Mouse (Mus musculus): ENCODE measurements at regions not wholly inside any gene's neighbourhood (a gene's known extent, or its start where the extent isn't known, plus 50 kb on each side); places are given as distances from the start of the nearest gene placed in this dataset.

GRCm38 (mm10) chr14:24833211-24833610 is 346.3 kb downstream of the Rps24 start:
- DNase-seq, result no peak

DNA sequence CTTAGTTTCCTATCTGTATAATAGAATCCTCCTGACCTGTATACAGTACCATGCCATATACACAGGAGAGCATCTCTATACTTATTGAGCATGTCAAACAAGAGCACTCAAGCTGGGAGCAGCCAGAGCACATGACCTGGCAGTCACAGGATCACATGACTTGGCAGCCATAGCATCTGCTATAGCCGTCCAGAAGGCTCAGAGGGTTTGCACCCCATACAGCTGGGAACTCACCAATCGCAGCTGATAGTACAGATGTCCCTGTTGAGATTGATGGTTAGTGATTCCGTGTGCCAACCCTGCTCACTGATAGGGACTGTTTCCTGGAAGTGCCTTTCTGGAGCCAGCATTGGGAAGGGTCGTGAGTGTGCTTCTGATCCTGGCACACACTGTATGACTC is 351.3 kb downstream of the Rps24 start:
- no peak for DNase-seq

DNA sequence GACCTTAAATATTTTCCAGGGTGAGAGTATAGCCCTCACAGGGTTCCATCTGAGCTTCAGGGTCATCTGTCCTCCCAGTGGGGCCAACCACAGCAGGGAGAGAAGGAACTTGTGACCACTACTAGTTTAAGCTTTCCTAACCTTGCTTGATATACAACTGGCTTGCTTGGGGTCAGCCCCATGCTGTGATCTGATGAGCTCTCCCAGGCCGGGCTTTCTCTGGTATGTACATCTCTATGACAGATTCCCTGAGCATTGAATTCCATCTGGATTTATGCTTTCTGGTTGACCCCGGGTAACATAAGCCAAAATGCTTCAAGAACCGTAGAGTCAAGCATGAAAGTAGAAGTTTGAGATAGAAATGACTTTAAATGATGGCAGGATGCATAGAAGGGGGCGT is 352.1 kb downstream of the Rps24 start:
- no peak for DNase-seq

DNA sequence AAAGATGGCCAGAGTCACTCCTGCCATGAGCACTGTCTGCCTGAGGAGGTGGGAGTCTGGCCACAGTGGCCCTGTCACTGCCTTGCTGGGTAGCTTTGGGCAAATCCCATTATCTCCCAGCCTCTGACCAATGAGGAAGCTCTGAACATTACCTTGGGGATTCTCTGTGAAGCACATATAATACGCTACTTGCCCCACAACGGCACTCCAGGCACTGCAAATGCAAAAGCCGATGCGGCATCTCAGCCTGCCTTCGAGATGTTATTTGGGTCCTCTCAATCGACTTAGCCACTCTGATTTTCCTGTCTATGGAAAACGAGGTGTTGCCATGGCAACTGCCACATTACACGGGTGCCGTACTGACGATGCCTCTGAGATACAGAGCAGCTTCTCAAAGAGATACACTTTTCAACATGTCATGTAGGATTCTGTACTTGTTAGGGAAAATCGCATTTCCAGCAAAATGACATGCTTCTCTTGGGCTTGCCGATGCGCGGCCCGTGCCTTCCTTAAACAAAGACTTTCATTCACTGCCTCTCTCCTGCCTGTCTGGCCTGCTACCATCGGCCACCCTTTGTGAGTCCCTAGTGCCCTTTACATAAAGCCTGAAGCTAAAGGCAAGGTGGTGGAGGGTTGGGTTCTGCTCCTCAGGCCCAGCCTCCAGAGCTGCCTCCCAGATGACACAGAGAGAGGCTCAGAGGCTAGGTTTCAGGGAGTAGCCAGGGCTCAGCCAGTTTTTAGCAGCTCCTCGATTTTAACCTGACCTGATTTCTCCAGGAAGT is 355.0 kb downstream of the Rps24 start:
- no peak for DNase-seq

GRCm38 (mm10) chr14:24843626-24844025 is 356.7 kb downstream of the Rps24 start:
- DNase-seq, result no peak

- DNase-seq, result no peak
Observed at GRCm38 (mm10) chr14:24850491-24850890, 363.6 kb downstream of the Rps24 start.

- DNase-seq, result no peak
Observed at GRCm38 (mm10) chr14:24854459-24854858, 367.5 kb downstream of the Rps24 start.

DNA sequence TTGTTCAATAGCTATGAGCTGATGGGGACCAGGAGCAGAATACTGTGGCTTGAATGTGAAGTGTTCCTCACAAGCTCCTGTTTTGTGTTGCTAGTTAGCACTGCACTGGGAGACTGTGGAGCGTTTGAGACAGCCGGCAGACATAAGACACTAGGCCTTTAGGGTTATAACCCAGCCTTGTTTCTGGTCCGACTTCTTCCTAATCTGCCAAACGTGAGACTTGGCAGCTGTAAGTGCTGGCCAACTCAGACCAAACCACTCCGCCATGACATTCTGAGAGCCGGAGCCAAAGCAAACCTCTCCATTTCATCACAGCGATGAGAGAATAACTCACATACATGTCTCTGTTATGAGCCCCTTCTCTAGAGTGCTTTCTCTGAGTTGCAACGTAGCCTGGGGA is 375.2 kb downstream of the Rps24 start:
- no peak for DNase-seq

DNA sequence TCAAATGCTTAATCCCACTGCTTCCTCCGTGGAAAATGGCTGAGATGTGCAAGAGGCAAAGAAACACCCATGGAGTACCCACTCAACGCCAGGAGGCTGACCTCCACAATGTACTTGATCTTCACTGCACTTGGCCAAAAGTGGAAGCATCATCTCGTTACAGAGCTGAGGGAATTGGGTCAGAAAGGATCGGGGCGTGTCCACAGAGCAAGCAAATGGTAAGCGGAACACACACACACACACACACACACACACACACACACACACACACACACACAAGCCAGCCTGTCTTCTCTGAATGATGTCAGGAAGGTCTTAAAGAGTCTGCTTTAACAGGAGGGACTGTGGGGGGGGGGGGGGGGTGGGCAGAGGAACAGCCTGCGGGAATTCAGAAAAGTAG is 375.7 kb downstream of the Rps24 start:
- no peak for DNase-seq

DNA sequence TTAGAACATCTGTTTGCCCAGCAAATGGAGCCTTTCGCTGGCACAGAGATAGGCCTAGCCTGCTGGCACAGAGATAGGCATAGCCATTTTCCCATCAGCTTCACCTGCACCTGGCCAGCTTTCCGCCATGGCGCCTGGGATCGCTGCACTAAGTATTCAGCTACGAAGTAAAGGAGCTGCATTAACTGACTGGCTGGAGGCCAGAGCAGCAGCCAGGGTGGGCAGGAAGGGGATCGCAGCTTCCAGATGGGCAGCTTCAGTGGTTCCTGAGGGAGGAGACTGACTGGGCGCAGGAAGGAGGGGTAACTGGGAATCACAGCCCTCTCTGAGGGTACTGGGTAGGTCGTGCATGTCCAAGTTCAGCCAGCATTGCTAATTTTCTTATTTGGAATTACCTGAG is 376.2 kb downstream of the Rps24 start:
- no peak for DNase-seq

DNA sequence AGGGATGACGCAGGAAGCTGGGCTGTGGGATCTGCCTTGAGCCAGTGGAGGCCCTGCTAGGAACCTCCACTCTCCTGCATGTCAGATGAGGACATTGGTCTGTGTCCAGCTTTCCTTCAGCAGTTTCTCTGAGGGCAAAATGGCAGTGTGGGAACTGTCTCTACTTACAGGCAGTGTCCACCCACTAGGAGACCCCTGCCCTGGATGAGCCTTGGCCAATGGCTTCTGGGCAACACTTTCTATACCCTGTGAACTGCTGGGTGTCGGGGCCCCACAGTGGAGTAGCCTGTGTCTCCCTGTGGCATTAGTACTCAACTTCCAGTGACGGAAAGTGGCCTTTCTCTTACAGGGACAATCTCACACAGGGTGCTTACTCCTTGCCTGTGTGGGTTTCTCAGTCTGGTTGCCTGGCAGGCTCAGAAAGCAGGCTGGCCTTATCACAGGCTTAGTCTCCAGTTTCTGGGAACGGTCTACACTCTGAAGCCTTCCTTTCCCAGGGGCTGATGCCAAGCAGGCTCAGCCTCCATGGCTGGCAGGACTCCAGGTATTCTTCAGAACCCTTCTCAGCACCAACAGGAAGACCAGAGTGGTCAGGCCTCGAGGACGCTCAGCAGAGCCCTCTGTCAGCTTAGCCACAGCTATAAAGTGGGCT is 378.8 kb downstream of the Rps24 start:
- no peak for DNase-seq

- no peak for DNase-seq
Observed at GRCm38 (mm10) chr14:24867816-24868215, 380.9 kb downstream of the Rps24 start.

DNA sequence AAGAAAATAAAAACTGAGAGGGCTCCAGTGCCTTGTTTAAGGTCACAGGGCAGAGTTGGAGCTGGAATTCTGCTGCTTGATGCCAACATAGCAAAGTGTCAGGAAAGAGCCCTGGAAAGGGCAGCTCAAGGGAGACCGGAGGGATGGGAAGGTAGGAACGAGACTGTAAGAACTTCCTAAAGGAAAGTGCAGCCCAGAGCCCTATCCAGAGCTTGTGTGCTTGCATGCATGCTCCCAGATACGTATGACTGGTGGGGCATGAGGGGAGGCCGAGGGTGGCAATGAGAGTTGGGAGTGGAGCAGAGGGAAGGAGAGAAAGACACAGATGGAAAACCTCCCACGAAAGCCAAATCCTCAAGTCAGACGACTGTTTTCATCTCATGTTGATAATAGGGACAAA is 381.8 kb downstream of the Rps24 start:
- DNase-seq, result no peak

- DNase-seq, result no peak
Observed at GRCm38 (mm10) chr14:24870246-24870645, 383.3 kb downstream of the Rps24 start.

GRCm38 (mm10) chr14:24871392-24871998 is 384.6 kb downstream of the Rps24 start:
- DNase-seq, result no peak

DNA sequence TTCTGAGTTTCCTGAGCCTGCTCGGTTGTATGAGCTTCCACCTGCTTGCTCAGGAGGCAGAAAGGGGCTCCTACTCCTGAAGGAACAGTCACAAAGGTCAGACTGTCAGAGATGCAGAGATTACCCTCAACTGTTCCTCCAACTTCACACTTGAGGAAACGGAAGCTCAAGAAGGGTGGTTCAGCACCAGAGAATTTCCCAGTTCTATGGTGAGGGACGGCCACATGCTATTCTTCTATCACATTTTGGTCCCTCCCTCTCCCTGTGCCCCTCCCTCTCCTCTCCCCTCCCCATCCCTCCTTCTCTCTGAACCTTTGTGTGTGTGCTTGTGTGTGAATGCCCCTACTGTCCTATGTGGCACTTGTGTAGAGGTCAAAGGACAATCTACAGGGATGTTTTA is 386.0 kb downstream of the Rps24 start:
- DNase-seq, result no peak

GRCm38 (mm10) chr14:24873406-24873805 is 386.5 kb downstream of the Rps24 start:
- DNase-seq, result no peak

DNA sequence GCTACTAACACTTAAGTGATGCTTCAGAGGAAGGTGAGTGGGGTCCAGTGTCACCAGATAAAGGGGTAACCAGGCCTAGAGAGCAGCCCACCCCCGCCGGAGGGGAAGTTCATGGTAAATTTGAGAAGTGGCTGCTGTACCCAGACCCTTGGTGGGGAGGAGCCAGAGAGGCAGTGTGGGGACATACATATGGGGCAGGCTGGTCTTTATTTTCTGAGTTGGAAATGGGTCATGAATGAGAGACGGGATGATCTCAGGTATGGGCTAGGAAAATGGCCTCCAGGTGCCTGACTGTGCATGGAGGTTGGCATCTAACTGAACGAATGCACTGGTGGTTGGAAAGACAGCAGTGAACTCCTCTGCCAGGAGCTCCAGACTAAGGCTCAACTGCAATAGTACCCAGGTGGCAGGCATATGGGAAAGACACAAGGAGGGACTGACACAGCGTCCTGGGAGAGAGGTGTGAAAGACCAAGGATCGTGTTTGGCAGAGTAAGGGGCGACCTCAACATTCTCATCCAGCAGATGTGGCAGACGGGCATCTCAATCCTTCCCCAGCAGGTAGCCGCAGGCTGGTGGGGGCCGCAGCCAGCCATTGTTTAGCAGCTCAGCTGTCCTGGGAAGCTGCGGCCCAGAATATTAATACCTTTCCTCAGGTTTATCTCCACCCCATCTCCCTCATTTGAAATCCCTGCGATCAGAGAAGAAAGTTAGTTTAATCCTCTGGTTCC is 387.7 kb downstream of the Rps24 start:
- DNase-seq, result no peak

DNA sequence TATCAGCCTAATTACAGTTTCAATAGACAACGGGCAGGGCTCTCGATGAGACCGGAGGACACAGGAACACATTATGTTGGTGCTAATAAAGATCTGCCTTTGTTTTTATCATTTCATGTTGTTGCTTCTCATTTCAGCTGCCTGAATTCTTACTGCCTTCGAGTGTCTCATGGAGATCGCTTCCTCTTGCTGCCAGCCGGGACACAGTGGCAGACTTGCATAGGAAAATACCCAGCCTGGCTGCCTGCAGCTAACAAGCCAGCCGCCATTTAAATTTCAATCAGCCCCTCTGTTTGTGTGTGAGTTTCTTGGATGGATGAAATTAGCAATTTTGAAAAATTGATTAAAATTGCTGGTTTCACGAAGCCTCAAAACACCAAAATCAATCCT is 388.2 kb downstream of the Rps24 start:
- no peak for DNase-seq

DNA sequence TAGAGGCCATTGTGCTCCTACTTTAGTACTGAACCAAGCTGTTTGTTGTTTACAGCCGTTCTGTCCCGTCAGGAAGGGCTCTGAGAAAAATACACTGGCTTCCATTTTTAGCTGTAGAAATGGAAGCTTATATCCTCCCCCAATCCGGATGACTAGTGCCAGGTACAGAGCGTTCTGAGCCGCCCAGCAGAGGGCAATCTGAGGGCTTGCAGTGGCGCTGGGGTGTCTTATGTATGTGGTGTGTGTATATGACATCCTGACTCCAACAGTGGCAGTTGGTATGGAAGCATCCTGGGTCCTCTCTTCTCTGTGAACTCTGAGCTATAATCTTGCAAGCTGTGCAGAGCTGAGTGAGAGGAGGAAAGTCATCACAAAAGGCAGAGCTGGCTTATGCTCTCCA is 389.0 kb downstream of the Rps24 start:
- DNase-seq, result no peak

DNA sequence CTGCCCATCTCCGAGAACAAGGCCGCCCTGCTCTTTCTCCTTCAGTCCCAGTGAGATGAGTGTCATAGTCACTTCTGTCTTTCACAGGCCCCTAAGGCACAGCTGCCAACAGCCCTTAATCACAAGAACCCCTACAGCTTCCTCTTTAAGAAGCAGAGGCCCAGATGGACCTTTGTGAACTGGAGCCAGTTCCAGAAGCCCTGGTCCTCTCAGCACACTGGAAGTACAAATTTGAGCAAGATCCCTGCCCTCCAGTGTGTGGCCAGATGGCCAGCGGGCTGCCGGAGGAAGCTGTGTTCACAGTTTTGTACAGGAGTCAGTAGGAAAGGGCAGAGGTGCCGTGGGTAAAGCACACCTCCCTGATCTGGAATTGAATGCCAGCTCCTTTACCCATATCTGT is 389.6 kb downstream of the Rps24 start:
- DNase-seq, result no peak

DNA sequence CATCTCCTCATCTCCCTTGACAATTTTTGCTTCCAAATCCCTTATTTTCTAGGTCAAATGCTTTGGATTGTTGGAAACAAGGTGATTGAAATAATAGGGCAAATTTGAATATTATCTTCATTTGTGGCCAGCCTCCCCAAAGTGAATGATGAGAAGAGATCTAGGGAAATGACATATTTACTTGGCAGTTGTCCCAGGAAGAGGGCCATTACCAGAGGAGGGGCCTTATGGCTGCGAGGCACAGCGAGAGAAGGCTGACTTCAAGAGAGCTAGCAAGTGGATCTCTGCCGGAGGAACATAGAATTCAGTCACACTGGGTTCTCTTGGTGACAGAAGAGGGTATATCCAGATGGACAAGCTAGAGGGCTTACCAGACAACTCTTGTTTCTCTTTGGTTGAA is 390.9 kb downstream of the Rps24 start:
- DNase-seq, result no peak

DNA sequence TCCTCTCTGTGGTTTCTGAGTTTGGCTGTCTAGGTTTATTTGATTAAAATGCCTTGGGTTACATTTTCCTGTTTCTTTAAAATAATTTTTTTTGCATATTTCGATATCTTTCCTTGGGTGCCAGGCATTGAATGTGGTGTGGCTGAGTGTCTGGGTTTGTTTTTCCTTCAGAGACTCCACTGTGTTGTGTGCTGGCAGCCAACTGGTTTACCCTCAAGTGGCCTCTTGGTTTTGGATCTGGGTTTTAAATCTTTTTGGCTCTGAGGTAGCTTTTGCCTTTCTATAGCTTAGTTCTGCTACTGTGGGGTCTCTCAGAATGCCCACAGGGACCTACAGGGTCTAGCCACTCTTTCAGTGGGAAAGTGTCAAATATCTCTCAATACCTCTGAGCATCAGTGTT is 399.2 kb downstream of the Rps24 start:
- no peak for DNase-seq
